Mouse (Mus musculus) lung, embryonic 15.5 days (tissue): ENCODE measurements at regions not wholly inside any gene's neighbourhood (a gene's known extent, or its start where the extent isn't known, plus 50 kb on each side); places are given as distances from the start of the nearest gene placed in this dataset.

Experiments used
- ATAC-seq: fragments of 200-750 bp; cut with Nextera tagmentation; 2 replicates; pipeline ENCODE4 v1.8.0; 2017; ENCODE audit warnings: moderate number of reproducible peaks, borderline replicate concordance; ENCODE audit not compliant: low FRiP score, low TSS enrichment; ENCODE audit errors: extremely low read depth
- H3K27ac ChIP-seq: fragments of 300-500 bp; sonication (generic); 2 replicates; pipeline ENCODE4 v1.5.1; 2015; ENCODE audit warnings: moderate library complexity, mild to moderate bottlenecking, inconsistent platforms
- H3K27me3 ChIP-seq: fragments of 300-500 bp; sonication (generic); 2 replicates; pipeline ENCODE4 v1.6.1; 2015; ENCODE audit warnings: inconsistent platforms
- H3K36me3 ChIP-seq: fragments of 300-500 bp; sonication (generic); 2 replicates; pipeline ENCODE4 v1.6.1; 2015; ENCODE audit warnings: inconsistent platforms
- H3K4me1 ChIP-seq: fragments of 300-500 bp; sonication (generic); 2 replicates; pipeline ENCODE4 v1.6.1; 2015; ENCODE audit warnings: inconsistent platforms
- H3K4me2 ChIP-seq: fragments of 300-500 bp; sonication (generic); 2 replicates; pipeline ENCODE4 v1.6.1; 2015; ENCODE audit warnings: inconsistent platforms, mild to moderate bottlenecking, moderate library complexity
- H3K4me3 ChIP-seq: fragments of 300-500 bp; sonication (generic); 2 replicates; pipeline ENCODE4 v1.5.1; 2015; ENCODE audit warnings: mild to moderate bottlenecking, inconsistent platforms
- H3K9ac ChIP-seq: fragments of 300-500 bp; sonication (generic); 2 replicates; pipeline ENCODE4 v1.6.1; 2015; ENCODE audit warnings: inconsistent platforms
- H3K9me3 ChIP-seq: fragments of 300-500 bp; sonication (generic); 2 replicates; pipeline ENCODE4 v1.6.1; 2016; ENCODE audit warnings: inconsistent platforms
- WGBS: fragments of 180-500 bp; shearing (Covaris S2); methylation state at CpG from one replicate; pipeline ENCODE4 v1.1.7; 2015; 5-methylcytosine and 5-hydroxymethylcytosine counted together

DNA sequence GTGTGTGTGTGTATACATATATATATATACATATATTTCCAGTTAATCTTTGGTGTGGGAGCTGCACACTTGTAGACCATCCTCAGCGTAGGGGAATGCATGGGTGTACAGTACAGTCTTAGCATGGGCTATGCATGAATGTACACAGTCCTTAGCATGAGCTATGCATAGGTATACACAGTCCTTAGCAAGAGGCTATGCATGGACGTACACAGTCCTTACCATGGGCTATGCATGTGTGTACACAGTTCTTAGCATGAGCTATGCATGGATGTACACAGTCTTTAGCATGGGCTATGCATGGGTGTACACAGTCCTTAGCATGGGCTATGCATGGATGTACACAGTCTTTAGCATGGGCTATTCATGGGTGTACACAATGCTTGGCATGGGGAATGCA lies 70.5 kb downstream of the Rchy1 start:
- Histone ChIP-seq H3K4me2 (no peak overlapping the region), H3K36me3 (no peaks in the 10 kb centered on the region), H3K9ac (no peak overlapping the region), H3K27ac (no peak overlapping the region), H3K4me3 (no peak overlapping the region), H3K4me1 (no peaks in the 10 kb centered on the region), H3K27me3 (no peaks in the 10 kb centered on the region), H3K9me3 (no peaks in the 10 kb centered on the region)
- WGBS = 80% methylated on average over 2 of the region's 2 CpGs
- ATAC-seq = no peak

DNA sequence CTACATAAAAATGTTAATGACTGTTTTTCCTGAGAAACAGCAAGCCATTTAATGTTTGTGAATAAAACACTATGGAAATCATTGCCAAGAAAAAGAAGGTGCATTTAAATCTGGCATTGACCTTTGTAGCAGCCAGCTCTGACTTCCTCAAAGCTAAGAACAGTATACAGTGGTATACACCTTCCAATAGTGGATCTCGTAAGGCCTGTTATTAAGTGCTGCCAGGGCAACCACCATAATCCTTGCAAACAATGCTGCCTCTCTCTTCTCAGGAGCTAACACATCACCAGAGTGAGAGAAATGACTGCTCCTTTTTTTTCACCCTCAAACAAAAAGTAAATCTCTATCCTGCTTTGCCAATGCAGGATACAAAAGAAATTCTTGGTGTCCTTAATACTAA lies 81.1 kb downstream of the Rchy1 start:
- H3K4me1 ChIP-seq = no peaks in the 10 kb centered on the region
- no peak overlapping the region for H3K27ac ChIP-seq
- H3K27me3 ChIP-seq = no peaks in the 10 kb centered on the region
- no peaks in the 10 kb centered on the region for H3K9me3 ChIP-seq
- no peaks in the 10 kb centered on the region for H3K36me3 ChIP-seq
- H3K4me2 ChIP-seq = no peak overlapping the region
- 84% methylated on average over 1 of the region's 1 CpGs for WGBS
- H3K4me3 ChIP-seq = no peak overlapping the region
- H3K9ac ChIP-seq = no peak overlapping the region
- ATAC-seq = no peak

DNA sequence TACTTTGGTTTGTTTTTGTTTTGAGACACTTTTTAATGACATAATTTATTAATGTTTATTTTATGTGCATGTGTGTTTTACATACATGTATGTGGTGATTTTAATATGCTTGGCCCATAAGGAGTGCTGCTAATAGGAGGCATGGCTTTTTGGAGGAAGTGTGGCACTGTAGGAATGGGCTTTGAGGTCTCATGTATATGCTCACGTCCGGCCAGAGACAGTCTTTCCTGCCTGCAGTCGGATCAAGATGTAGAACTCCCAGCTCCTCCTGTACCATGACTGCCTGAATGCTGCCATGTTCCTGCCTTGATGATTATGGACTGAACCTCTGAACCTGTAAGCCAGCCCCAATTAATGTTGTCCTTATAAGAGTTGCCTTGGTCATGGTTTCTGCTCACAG lies 82.6 kb downstream of the Rchy1 start:
- H3K27ac ChIP-seq = no peak overlapping the region
- no peak overlapping the region for H3K9ac ChIP-seq
- no peaks in the 10 kb centered on the region for H3K9me3 ChIP-seq
- H3K4me2 ChIP-seq = no peak overlapping the region
- 85% methylated on average over 3 of the region's 3 CpGs for WGBS
- no peak for ATAC-seq
- no peaks in the 10 kb centered on the region for H3K4me1 ChIP-seq
- no peak overlapping the region for H3K4me3 ChIP-seq
- H3K27me3 ChIP-seq = no peaks in the 10 kb centered on the region
- H3K36me3 ChIP-seq = no peaks in the 10 kb centered on the region

DNA sequence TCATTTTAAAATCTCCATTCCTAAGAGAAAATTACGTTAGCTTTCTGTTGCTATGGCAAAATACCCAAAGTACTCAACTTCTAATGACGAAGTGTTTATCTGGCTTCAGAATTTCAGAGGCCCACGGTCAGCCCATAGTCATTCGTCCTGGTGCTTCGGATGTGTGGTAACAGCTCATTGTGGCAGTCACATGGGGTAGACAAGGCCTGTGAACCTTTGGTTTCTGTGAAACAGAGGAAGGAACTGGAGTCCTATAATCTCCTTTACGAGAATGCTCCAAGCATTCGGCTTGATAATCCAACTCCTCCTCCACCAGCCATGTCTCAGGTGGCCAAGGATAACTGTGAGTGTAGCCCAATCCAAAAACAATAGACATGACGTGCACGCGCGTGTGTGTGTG lies 84.2 kb downstream of the Rchy1 start:
- H3K9me3 ChIP-seq = no peaks in the 10 kb centered on the region
- no peak overlapping the region for H3K4me3 ChIP-seq
- H3K4me2 ChIP-seq = no peak overlapping the region
- no peak overlapping the region for H3K9ac ChIP-seq
- H3K4me1 ChIP-seq = no peaks in the 10 kb centered on the region
- no peaks in the 10 kb centered on the region for H3K36me3 ChIP-seq
- ATAC-seq = no peak
- no peak overlapping the region for H3K27ac ChIP-seq
- WGBS = 76% methylated on average over 11 of the region's 11 CpGs
- H3K27me3 ChIP-seq = no peaks in the 10 kb centered on the region

DNA sequence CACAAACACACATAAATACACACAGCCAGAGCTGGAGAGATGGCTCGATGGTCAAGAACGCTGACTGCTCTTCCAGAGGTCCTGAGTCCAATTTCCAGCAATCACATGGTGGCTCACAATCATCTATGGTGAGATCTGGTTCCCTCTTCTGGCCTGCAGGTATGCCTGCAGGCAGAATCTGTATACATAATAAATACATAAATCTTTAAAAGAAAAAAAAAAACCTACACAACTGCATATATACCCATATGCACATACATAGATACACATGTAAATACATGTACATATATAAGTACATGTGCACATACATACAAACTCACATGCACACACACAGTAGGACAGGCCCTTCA lies 86.2 kb downstream of the Rchy1 start:
- Histone ChIP-seq H3K9me3 (no peaks in the 10 kb centered on the region), H3K4me2 (no peak overlapping the region), H3K36me3 (no peaks in the 10 kb centered on the region), H3K9ac (no peak overlapping the region), H3K27ac (no peak overlapping the region), H3K27me3 (no peaks in the 10 kb centered on the region), H3K4me3 (no peak overlapping the region), H3K4me1 (no peaks in the 10 kb centered on the region)
- 80% methylated on average over 2 of the region's 2 CpGs for WGBS
- ATAC-seq = no peak

DNA sequence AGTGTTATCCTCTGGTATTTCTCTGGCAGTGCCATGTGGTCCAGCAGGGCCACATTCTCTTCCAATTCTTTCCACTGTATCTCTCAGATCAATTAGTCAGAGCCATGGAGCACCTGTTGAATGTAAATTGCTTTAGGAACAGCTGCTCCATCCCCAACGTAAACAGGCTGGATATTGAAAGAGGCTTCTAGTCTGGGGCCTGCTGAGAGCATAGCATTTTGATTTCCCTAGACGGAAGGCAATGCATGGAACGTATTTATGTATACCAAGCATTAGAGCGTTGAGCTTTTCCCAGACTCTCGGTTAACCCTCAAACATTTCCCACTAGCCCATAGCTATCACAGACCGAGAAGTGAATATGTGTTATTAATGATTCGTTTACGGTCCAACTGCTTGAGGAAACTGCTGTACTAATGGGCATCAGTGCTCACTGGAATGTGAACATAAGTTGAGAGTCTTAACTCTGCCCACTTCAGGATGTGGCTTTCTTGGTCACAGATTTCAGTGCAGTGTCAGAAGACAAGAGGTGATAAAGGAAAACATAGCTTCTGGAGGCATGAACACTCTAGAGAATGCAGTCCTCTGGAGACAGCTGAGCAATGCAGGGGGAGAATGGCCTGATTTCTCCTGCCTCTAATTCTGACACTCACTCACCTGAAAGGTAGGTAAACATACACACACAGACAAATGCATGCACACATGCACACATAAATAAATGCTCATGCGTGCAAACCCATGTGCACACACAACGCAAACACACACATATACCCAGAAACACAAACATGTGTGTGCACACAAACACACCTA lies 86.8 kb downstream of the Rchy1 start:
- ATAC-seq = no peak
- no peaks in the 10 kb centered on the region for H3K4me1 ChIP-seq
- no peaks in the 10 kb centered on the region for H3K9me3 ChIP-seq
- no peak overlapping the region for H3K27ac ChIP-seq
- no peak overlapping the region for H3K9ac ChIP-seq
- WGBS = 70% methylated on average over 10 of the region's 10 CpGs
- H3K27me3 ChIP-seq = no peaks in the 10 kb centered on the region
- H3K36me3 ChIP-seq = no peaks in the 10 kb centered on the region
- H3K4me2 ChIP-seq = no peak overlapping the region
- no peak overlapping the region for H3K4me3 ChIP-seq

DNA sequence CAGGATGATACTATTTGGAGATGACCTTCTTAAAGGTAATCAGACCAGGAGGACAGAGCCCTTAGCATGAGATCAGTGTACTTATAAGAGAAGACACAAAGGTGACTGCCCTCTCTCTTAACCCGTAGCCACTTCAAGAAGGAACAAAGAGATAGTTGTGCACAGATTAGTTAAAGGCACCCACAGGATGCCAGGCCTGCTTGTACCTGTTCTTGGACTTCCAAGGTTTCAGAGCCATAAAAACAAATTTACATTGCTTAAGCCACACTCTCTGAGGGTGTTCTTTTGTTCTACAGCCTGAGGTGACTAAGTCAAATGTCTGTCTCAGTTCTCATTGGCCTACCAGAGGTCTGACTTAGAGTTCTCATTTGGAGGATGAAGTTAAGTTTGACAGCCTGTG lies 90.1 kb downstream of the Rchy1 start:
- H3K4me1 ChIP-seq = no peaks in the 10 kb centered on the region
- WGBS = 59% methylated on average over 1 of the region's 1 CpGs
- ATAC-seq = no peak
- H3K4me2 ChIP-seq = no peak overlapping the region
- H3K27me3 ChIP-seq = no peaks in the 10 kb centered on the region
- no peaks in the 10 kb centered on the region for H3K36me3 ChIP-seq
- no peak overlapping the region for H3K9ac ChIP-seq
- no peak overlapping the region for H3K4me3 ChIP-seq
- H3K27ac ChIP-seq = no peak overlapping the region
- H3K9me3 ChIP-seq = no peaks in the 10 kb centered on the region

DNA sequence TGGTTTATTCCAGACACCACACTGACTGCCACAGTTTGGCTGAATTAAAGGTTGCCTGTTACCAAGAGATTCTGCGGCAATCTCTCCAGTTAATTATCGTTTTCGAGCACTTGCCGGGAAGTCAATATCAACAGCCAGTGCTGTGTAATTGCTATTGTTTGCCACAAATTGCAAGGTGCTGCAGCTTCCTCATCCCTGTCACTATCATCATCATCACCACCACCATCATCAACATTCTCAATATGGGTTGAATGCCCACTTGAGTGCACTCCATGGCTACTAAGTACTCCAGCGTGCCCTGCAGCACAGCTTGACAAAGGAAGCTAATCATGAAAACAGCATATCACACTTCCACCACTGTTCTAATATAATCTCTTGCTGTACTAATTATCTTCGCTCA lies 93.1 kb downstream of the Rchy1 start:
- H3K27me3 ChIP-seq = no peaks in the 10 kb centered on the region
- no peak for ATAC-seq
- 89% methylated on average over 6 of the region's 6 CpGs for WGBS
- no peak overlapping the region for H3K4me3 ChIP-seq
- H3K4me2 ChIP-seq = no peak overlapping the region
- H3K4me1 ChIP-seq = no peaks in the 10 kb centered on the region
- no peak overlapping the region for H3K27ac ChIP-seq
- H3K9ac ChIP-seq = no peak overlapping the region
- no peaks in the 10 kb centered on the region for H3K36me3 ChIP-seq
- H3K9me3 ChIP-seq = no peaks in the 10 kb centered on the region

DNA sequence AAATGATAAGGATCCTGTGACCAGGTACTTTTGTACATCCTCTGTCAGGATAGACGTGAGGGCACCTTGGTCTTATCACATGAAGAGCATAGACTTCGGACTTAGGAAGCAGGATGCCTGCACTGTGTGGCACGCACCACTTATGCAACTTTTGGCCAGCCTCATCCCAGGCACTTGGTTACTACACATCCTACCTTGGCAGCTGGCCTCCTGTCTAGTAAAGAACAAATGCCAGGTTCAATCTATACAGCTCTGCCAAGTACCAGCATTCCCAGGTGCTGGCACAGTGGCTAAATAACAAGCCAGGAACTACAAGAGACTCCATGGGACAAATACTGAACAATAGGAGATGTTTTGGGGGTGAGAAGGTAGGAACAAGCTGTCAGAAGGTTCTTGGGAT lies 96.7 kb downstream of the Rchy1 start:
- H3K4me2 ChIP-seq = no peak overlapping the region
- H3K9ac ChIP-seq = no peak overlapping the region
- H3K4me1 ChIP-seq = no peaks in the 10 kb centered on the region
- 83% methylated on average over 3 of the region's 3 CpGs for WGBS
- H3K27me3 ChIP-seq = no peaks in the 10 kb centered on the region
- H3K27ac ChIP-seq = no peak overlapping the region
- H3K9me3 ChIP-seq = no peaks in the 10 kb centered on the region
- no peaks in the 10 kb centered on the region for H3K36me3 ChIP-seq
- no peak for ATAC-seq
- H3K4me3 ChIP-seq = no peak overlapping the region

DNA sequence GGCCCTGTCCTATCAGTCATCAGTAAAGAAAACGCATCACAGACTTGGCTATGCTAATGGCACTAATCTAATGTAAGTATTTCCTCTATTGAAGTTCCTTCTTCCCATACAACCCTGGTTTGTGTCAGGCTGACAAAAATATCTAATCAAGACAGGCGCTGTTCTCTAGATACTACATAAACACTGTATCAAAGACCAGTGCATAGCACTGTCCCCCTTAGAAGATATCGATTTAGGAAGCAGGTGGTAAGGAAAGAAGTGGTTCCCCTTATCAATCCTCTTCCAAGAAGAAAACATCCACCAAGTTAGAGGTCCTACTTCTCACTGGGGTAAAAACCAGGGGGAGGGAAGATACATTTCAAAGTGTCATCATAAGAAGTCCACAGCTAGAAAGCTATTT lies 97.5 kb downstream of the Rchy1 start:
- Histone ChIP-seq H3K27me3 (no peaks in the 10 kb centered on the region), H3K36me3 (no peaks in the 10 kb centered on the region), H3K27ac (no peak overlapping the region), H3K4me3 (no peak overlapping the region), H3K4me2 (no peak overlapping the region), H3K9ac (no peak overlapping the region), H3K9me3 (no peaks in the 10 kb centered on the region), H3K4me1 (no peaks in the 10 kb centered on the region)
- ATAC-seq = no peak
- 59% methylated on average over 3 of the region's 3 CpGs for WGBS

DNA sequence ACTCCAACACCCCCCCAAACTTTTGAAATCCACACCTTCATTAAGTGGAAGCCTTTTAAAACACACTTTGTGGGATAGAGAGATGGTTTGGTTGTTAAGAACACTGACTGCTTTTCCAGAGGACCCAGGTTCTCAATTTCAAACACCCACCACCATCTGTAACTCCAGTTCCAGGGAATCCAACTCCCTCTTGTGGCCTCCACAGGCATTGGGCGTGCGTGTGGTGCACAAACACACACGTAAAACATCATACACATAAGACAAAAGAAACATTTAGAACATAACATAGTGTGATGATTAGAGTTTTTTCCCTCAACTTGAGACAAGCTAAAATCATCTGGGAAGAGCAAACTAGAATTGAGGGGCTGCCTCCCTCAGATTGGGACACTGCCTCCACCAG lies 100.0 kb downstream of the Rchy1 start:
- no peaks in the 10 kb centered on the region for H3K4me1 ChIP-seq
- H3K27me3 ChIP-seq = no peaks in the 10 kb centered on the region
- no peaks in the 10 kb centered on the region for H3K36me3 ChIP-seq
- H3K4me2 ChIP-seq = no peak overlapping the region
- no peak overlapping the region for H3K27ac ChIP-seq
- no peaks in the 10 kb centered on the region for H3K9me3 ChIP-seq
- H3K4me3 ChIP-seq = no peak overlapping the region
- no peak overlapping the region for H3K9ac ChIP-seq
- WGBS = 96% methylated on average over 3 of the region's 3 CpGs
- ATAC-seq = no peak

DNA sequence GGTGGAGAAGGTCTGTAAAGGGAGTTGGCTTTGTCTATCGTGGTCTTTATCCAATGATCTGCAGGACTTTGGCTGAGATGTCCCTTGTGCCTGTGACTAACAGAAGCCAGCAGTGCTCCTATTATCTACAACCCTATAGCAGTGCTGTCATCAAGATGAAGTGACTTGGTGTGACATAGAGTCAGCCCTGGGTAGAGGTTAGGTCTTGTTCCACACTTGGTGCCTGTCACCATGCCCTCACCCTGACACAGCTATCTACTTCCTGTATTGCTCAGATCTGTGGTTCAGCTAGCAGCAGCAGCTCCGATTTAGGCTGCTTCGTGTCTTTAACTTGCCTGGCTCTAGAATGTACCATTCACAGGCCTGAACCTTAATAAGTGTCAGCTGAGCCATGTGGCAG lies 100.6 kb downstream of the Rchy1 start:
- no peak overlapping the region for H3K4me2 ChIP-seq
- no peaks in the 10 kb centered on the region for H3K9me3 ChIP-seq
- no peaks in the 10 kb centered on the region for H3K36me3 ChIP-seq
- no peaks in the 10 kb centered on the region for H3K27me3 ChIP-seq
- H3K4me3 ChIP-seq = no peak overlapping the region
- H3K9ac ChIP-seq = no peak overlapping the region
- no peak for ATAC-seq
- no peaks in the 10 kb centered on the region for H3K4me1 ChIP-seq
- no peak overlapping the region for H3K27ac ChIP-seq
- WGBS = 76% methylated on average over 3 of the region's 3 CpGs
